Mouse (Mus musculus): ENCODE results near the gene Syde1. TPM values are rescaled to one million over a fixed set of nuclear protein-coding genes. Genes with fewer than 3 reads are reported as not detected.

Syde1 gene
- polyA plus RNA-seq, 1 experiment from 2014 or later = 22.6 TPM

DNA sequence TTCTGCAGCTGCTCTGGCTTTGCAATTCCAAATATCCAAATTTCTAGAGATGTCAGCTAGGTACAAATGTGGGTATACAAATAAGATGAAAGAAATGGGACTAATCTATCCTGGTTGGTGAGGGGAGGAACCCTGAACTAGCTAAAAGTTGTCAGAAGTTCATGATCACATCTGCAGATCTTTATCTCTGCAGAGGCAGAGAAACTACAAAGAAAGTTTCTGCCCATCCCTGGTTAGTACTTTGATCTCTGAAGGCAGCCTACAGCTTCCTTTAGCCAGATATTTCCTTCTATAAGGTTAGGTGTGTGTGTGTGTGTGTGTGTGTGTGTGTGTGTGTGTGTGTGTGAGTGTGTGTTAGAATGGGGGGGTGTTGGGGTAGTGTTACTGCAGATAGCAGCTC, 2.8 kb upstream of the Syde1 start:
- H3K4me1 ChIP-seq (ENCODE audit: control insufficient read depth, insufficient read depth, low read length) = peaks cover 8% of the 10 kb centered on the region; the same call in 1 of the 2 replicates
- ATAC-seq (ENCODE audit: insufficient number of reproducible peaks, low FRiP score, low TSS enrichment, low read depth) (no peak), DNase-seq (ENCODE audit: low spot score) (no peak)
- no peak overlapping the region for H3K4me3 ChIP-seq (ENCODE audit: low read depth, low read length)
- no peak overlapping the region for H3K9ac ChIP-seq (ENCODE audit: low read length)
- no peak overlapping the region for H3K4me2 ChIP-seq (ENCODE audit: low read depth, severe bottlenecking)
- no peaks in the 10 kb centered on the region for H3K27me3 ChIP-seq (ENCODE audit: control insufficient read depth, insufficient read depth, low read length)
- no peaks in the 10 kb centered on the region for H3K9me3 ChIP-seq (ENCODE audit: control insufficient read depth, low read length)
- H3K27ac ChIP-seq (replicated peaks; ENCODE audit: low read depth, low read length) = no peak overlapping the region
- 0 out of 2 replicates have a peak, but pooled peaks cover under 1% of the 10 kb centered on the region for H3K36me3 ChIP-seq (ENCODE audit: control insufficient read depth, insufficient read depth, low read length)

GRCm38 (mm10) chr10:78594157-78594556, 2.4 kb upstream of the Syde1 start:
- WGBS = 80% methylated on average over 6 of the region's 6 CpGs
- H3K9me3 ChIP-seq (ENCODE audit: control insufficient read depth, low read length) = no peaks in the 10 kb centered on the region
- no peak overlapping the region for H3K4me2 ChIP-seq (ENCODE audit: low read depth, severe bottlenecking)
- DNase-seq (ENCODE audit: low spot score) = no peak
- H3K9ac ChIP-seq (ENCODE audit: low read length) = no peak overlapping the region
- no peak overlapping the region for H3K27ac ChIP-seq (replicated peaks; ENCODE audit: low read depth, low read length)
- peaks cover 4% of the 10 kb centered on the region; the same call in 1 of the 2 replicates for H3K36me3 ChIP-seq (ENCODE audit: control insufficient read depth, insufficient read depth, low read length)
- no peaks in the 10 kb centered on the region for H3K27me3 ChIP-seq (ENCODE audit: control insufficient read depth, insufficient read depth, low read length)
- H3K4me1 ChIP-seq (ENCODE audit: control insufficient read depth, insufficient read depth, low read length) = peaks cover 8% of the 10 kb centered on the region; the same call in 1 of the 2 replicates
- ATAC-seq (ENCODE audit: insufficient number of reproducible peaks, low FRiP score, low TSS enrichment, low read depth) = no peak
- H3K4me3 ChIP-seq (ENCODE audit: low read depth, low read length) = no peak overlapping the region

DNA sequence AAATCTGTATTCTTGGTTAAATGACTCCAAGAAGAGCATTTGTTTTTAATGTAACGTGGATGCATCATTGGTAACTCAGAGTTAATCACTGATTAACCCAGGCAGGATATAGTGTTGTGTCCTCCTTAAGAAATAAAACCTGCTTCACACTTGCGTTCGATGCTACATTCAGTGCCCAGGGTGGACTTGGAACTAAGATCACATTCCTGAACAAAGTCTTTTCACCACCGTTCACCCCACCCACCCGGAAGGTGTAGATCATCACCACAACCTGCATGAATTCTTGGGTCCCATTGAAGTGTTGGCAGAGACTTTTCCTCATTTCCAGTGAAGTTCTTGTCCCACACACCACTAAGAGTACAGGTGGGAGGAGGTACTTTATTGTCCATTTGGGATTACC, 2.0 kb upstream of the Syde1 start:
- Histone ChIP-seq H3K27me3 (ENCODE audit: control insufficient read depth, insufficient read depth, low read length) (no peaks in the 10 kb centered on the region), H3K36me3 (ENCODE audit: control insufficient read depth, insufficient read depth, low read length) (peaks cover 6% of the 10 kb centered on the region; the same call in 1 of the 2 replicates), H3K9me3 (ENCODE audit: control insufficient read depth, low read length) (no peaks in the 10 kb centered on the region), H3K4me3 (ENCODE audit: low read depth, low read length) (no peak overlapping the region), H3K4me2 (ENCODE audit: low read depth, severe bottlenecking) (no peak overlapping the region), H3K9ac (ENCODE audit: low read length) (no peak overlapping the region), H3K27ac (replicated peaks; ENCODE audit: low read depth, low read length) (no peak overlapping the region), H3K4me1 (ENCODE audit: control insufficient read depth, insufficient read depth, low read length) (peaks cover 8% of the 10 kb centered on the region; the same call in 1 of the 2 replicates)
- WGBS = 91% methylated on average over 5 of the region's 5 CpGs
- DNase-seq (ENCODE audit: low spot score) (no peak), ATAC-seq (ENCODE audit: insufficient number of reproducible peaks, low FRiP score, low TSS enrichment, low read depth) (no peak)

GRCm38 (mm10) chr10:78592856-78593379, 1.2 kb upstream of the Syde1 start:
- H3K4me1 ChIP-seq (ENCODE audit: control insufficient read depth, insufficient read depth, low read length) = peaks cover 8% of the 10 kb centered on the region; the same call in 1 of the 2 replicates
- H3K4me3 ChIP-seq (ENCODE audit: low read depth, low read length) = no peak overlapping the region
- no peak overlapping the region for H3K27ac ChIP-seq (replicated peaks; ENCODE audit: low read depth, low read length)
- H3K9ac ChIP-seq (ENCODE audit: low read length) = no peak overlapping the region
- whole genome bisulfite sequencing = 92% methylated on average over 4 of the region's 4 CpGs
- ATAC-seq (ENCODE audit: insufficient number of reproducible peaks, low FRiP score, low TSS enrichment, low read depth) (no peak), DNase-seq (ENCODE audit: low spot score) (no peak)
- H3K4me2 ChIP-seq (ENCODE audit: low read depth, severe bottlenecking) = no peak overlapping the region
- H3K9me3 ChIP-seq (ENCODE audit: control insufficient read depth, low read length) = no peaks in the 10 kb centered on the region
- H3K27me3 ChIP-seq (ENCODE audit: control insufficient read depth, insufficient read depth, low read length) = no peaks in the 10 kb centered on the region
- H3K36me3 ChIP-seq (ENCODE audit: control insufficient read depth, insufficient read depth, low read length) = peaks cover 6% of the 10 kb centered on the region; the same call in 1 of the 2 replicates

- H3K36me3 ChIP-seq (ENCODE audit: control insufficient read depth, insufficient read depth, low read length) = peaks cover 17% of the 10 kb centered on the region; the same call in 1 of the 2 replicates
- 41% methylated on average over 9 of the region's 9 CpGs for WGBS
- H3K9me3 ChIP-seq (ENCODE audit: control insufficient read depth, low read length) = no peaks in the 10 kb centered on the region
- H3K4me1 ChIP-seq (ENCODE audit: control insufficient read depth, insufficient read depth, low read length) = peaks cover 8% of the 10 kb centered on the region; the same call in 1 of the 2 replicates
- DNase-seq (ENCODE audit: low spot score) = no peak
- H3K4me2 ChIP-seq (ENCODE audit: low read depth, severe bottlenecking) = peak overlapping the region; percentile 79
- no peak overlapping the region for H3K27ac ChIP-seq (replicated peaks; ENCODE audit: low read depth, low read length)
- no peak for ATAC-seq (ENCODE audit: insufficient number of reproducible peaks, low FRiP score, low TSS enrichment, low read depth)
- no peak overlapping the region; the same call in none of the 2 replicates for H3K9ac ChIP-seq (ENCODE audit: low read length)
- no peaks in the 10 kb centered on the region for H3K27me3 ChIP-seq (ENCODE audit: control insufficient read depth, insufficient read depth, low read length)
- H3K4me3 ChIP-seq (ENCODE audit: low read depth, low read length) = peak overlapping the region; percentile 78
These were observed 1.0 kb downstream of the Syde1 start for GRCm38 (mm10) chr10:78590744-78591143.

- no peaks in the 10 kb centered on the region for H3K27me3 ChIP-seq (ENCODE audit: control insufficient read depth, insufficient read depth, low read length)
- ATAC-seq (ENCODE audit: insufficient number of reproducible peaks, low FRiP score, low TSS enrichment, low read depth) = no peak
- H3K9me3 ChIP-seq (ENCODE audit: control insufficient read depth, low read length) = no peaks in the 10 kb centered on the region
- no peak for DNase-seq (ENCODE audit: low spot score)
- H3K4me1 ChIP-seq (ENCODE audit: control insufficient read depth, insufficient read depth, low read length) = peaks cover 8% of the 10 kb centered on the region; the same call in 1 of the 2 replicates
- peaks cover 20% of the 10 kb centered on the region; the same call in 1 of the 2 replicates for H3K36me3 ChIP-seq (ENCODE audit: control insufficient read depth, insufficient read depth, low read length)
- H3K4me3 ChIP-seq (ENCODE audit: low read depth, low read length) = no peak overlapping the region
- no peak overlapping the region for H3K27ac ChIP-seq (replicated peaks; ENCODE audit: low read depth, low read length)
- no peak overlapping the region for H3K9ac ChIP-seq (ENCODE audit: low read length)
- H3K4me2 ChIP-seq (ENCODE audit: low read depth, severe bottlenecking) = no peak overlapping the region
- 96% methylated on average over 8 of the region's 8 CpGs for WGBS
These were observed 1.9 kb downstream of the Syde1 start for GRCm38 (mm10) chr10:78589901-78590300.

DNA sequence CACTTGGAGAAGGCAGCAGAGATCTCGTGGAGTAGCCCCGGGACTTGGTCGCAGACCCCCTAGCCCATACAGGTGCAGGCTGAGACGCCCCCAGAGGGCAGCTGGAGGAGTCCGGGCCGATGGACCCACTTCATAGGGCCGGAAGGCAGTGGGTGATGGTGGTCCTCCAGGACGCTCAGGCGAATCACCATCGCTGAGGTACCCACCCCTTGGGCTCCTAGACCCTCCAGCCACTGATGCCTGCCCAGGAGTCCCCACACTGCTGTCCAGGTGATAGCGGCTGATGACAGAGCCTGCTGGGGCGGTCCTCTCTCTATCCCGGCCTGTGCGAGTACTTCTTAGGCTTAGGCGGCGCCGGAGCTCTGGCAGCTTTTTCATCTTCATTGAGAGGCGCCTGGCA, 2.5 kb downstream of the Syde1 start:
- Histone ChIP-seq H3K27me3 (ENCODE audit: control insufficient read depth, insufficient read depth, low read length) (no peaks in the 10 kb centered on the region), H3K4me2 (ENCODE audit: low read depth, severe bottlenecking) (no peak overlapping the region), H3K4me1 (ENCODE audit: control insufficient read depth, insufficient read depth, low read length) (peaks cover 8% of the 10 kb centered on the region; the same call in 1 of the 2 replicates), H3K9ac (ENCODE audit: low read length) (no peak overlapping the region), H3K4me3 (ENCODE audit: low read depth, low read length) (no peak overlapping the region), H3K27ac (replicated peaks; ENCODE audit: low read depth, low read length) (no peak overlapping the region), H3K9me3 (ENCODE audit: control insufficient read depth, low read length) (no peaks in the 10 kb centered on the region), H3K36me3 (ENCODE audit: control insufficient read depth, insufficient read depth, low read length) (peaks cover 23% of the 10 kb centered on the region; the same call in 1 of the 2 replicates)
- DNase-seq (ENCODE audit: low spot score) (no peak), ATAC-seq (ENCODE audit: insufficient number of reproducible peaks, low FRiP score, low TSS enrichment, low read depth) (no peak)
- 95% methylated on average over 18 of the region's 18 CpGs for WGBS

- Histone ChIP-seq H3K27me3 (ENCODE audit: control insufficient read depth, insufficient read depth, low read length) (no peaks in the 10 kb centered on the region), H3K36me3 (ENCODE audit: control insufficient read depth, insufficient read depth, low read length) (peaks cover 27% of the 10 kb centered on the region; the same call in 1 of the 2 replicates), H3K27ac (replicated peaks; ENCODE audit: low read depth, low read length) (no peak overlapping the region), H3K9ac (ENCODE audit: low read length) (no peak overlapping the region), H3K4me1 (ENCODE audit: control insufficient read depth, insufficient read depth, low read length) (peaks cover 8% of the 10 kb centered on the region; the same call in 1 of the 2 replicates), H3K9me3 (ENCODE audit: control insufficient read depth, low read length) (no peaks in the 10 kb centered on the region), H3K4me2 (ENCODE audit: low read depth, severe bottlenecking) (no peak overlapping the region), H3K4me3 (ENCODE audit: low read depth, low read length) (no peak overlapping the region)
- 96% methylated on average over 13 of the region's 13 CpGs for WGBS
- no peak for DNase-seq (ENCODE audit: low spot score)
- ATAC-seq (ENCODE audit: insufficient number of reproducible peaks, low FRiP score, low TSS enrichment, low read depth) = no peak
These were observed 5.7 kb downstream of the Syde1 start for GRCm38 (mm10) chr10:78586026-78586425.

Measured in limb, embryonic 11.5 days (tissue).